Mouse (Mus musculus) embryo, embryonic 10 days (tissue): ENCODE measurements at regions not wholly inside any gene's neighbourhood (a gene's known extent, or its start where the extent isn't known, plus 50 kb on each side); places are given as distances from the start of the nearest gene placed in this dataset.

Experiments
- DNase-seq: peaks from one replicate; pipeline ENCODE4 v3.0.0-alpha.2; 2015; ENCODE audit warnings: low spot score

DNA sequence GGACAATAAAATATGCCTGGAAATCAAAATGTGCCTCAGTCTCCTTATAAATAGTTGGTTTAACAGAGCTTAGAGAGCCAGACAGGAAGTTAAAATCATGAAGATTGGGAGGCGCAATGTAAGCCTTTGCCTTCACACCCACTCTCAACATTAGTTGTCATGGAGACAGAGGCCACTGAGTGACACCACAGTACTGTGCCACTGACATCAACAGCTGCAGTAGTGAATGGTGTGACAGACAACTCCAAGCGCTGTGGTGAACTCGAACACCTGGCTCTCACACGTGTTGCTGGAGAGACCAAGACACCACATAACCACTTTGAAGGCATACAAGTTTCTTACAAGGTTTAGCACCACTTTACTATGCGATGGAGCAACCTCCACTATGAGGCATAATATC lies 172.4 kb downstream of the Ice1 start:
- DNase-seq = no peak

DNA sequence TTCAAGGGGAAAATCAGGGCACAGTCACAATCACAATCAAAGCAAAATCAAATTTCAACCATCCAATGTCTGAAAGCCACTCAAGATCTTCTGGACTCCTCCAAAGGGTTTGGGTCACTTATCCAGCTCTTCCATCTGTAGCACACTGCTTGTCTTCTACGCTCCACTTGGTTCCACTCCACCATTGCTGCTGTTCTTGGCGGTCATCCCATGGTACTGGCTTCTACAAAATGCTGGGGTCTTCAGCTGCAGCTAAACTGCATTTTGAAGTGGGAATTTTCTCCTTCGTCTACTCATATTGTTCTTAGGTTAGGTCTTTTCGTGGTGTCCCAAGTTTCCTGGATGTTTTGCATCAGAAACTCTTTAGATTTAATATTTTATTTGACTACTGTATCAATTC lies 162.7 kb downstream of the Ice1 start:
- no peak for DNase-seq

DNA sequence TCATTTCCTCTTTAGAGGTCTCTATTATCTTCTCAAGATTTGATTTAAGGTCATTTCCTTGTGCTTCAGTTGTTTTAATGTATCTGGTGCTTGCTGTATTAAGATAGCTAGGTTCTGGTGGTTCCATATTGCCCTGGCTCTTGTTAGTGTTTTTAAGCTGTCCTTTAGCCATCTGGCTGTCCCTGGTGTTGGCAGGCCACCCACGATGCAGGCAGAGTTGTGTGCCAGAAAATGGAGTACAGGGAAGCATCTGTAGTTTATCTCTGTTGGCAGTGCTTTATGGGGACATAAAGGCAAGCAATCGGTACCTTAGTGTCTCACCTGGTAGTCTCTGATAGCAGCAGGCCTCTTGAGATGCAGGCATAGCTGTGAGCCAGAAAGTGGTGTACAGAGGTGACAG lies 162.1 kb downstream of the Ice1 start:
- no peak for DNase-seq

DNA sequence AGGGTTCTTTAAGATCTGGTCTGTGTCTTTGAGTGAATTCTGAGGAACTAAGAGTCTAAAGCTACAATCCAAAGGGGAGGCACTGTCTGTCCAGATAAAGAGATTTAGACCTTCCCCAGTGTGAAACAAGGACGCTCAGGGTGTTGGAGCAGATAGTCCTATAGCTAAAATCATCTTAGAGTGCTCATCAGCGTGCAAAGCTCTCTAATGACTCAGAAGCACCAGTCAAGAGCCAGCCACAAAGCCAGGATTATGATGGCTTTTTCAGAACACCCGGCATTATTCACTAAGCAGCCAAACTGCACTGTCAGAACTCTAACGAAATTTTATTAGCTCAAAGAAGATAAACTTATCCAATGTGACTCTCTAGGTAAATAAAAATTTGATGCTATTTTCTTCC lies 138.1 kb downstream of the Ice1 start:
- DNase-seq = no peak
